Mouse (Mus musculus): ENCODE measurements around the gene Lrrc29.

The Lrrc29 gene

GRCm38 (mm10) chr8:105326141-105326672 is at the start of gene Lrrc29, which contains the start of gene Tmem208:
TSS of gene Lrrc29 (minus strand) at chr8:105326278.
TSS of gene Tmem208 (plus strand) at chr8:105326354.
- peak; percentile 95 for DNase-seq

- DNase-seq = no peak
These were observed 48.5 kb upstream of the Lrrc29 start for GRCm38 (mm10) chr8:105374513-105374966.

- DNase-seq = no peak
These were observed 47.0 kb upstream of the Lrrc29 start, which contains the start of gene Plekhg4 for GRCm38 (mm10) chr8:105373032-105373431. TSS of gene Plekhg4 (plus strand) at chr8:105373274.

DNA sequence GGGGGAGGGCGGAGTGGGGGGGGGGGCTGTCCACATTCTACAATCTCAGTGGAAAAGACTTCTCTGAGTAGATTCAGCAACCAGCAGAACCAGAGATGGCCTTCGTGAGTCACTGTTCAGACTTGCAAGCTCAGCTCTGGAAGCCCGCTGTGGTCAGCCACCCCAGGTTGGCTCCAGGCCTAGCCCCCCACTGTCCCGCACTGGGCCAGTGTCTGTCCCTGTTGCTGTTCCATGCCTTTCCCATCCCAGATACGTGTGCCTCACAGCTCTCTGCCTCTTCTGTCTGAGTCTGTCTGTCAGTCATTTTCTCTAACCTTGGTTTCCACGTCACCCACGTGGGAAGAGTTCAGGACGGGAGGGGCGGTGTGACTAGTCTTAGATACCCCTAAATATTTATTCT is 46.4 kb upstream of the Lrrc29 start:
- DNase-seq = no peak

DNA sequence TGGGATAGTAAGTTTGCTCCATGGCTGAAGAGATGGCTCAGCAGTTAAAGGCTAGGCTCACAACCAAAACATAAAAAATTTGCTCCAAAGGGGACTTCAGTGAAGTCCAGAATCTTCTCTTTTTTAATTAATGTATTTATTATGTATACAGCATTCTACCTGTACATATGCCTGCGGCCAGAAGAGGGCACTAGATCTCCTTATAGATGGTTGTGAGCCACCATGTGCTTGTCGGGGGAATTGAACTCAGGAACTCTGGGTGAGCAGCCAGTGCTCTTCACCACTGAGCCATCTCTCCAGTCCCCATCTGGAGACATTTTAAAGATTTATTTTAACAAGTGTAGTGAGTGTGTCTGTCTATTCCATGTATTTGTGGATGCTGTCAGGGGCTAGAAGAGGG is 41.0 kb upstream of the Lrrc29 start:
- DNase-seq = no peak

DNA sequence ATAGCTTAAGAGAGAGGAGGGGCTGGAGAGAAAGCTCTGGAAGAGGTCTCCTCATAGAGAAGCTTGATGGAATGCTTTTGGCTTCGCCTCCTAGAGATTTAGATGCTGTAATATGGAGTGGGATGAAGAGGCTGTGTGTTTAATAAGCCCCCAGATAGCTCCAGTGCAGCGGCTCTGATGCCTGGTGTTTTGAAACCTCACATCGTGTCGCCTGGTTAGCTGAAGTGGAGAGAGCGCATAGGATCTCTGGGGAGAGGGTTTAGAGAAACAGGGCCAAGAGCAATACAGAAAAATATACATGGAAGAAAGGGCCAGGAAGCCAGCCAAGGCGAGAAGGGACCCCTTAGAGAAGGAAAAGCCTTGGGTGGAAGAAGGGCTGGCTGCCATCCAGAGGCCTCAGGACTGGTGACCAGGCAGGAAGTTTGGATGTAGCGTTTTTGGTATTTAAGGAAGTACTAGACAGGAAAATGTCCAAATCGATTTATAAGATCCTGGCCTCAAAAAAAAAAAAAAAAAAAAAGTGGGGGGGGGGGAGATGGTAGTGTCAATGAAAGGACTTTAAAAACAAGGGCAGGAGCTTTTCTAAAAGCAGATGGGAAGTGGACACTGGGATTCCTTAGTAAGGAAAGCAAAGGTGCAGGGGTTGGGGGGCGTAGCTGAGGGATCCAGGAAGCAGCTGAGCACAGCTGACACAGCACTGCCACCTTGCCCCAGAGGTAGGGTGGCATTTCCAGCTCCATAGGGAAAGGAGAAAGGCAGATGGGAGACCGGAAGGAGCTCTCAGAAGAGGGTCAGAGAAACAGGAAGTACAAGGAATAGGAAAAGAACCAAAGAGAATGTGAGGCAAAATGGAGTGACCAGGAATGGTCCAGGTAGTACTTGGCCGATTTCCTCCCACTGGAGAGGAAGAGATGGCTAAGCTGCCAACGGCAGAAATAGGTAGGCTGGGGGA is 35.9 kb upstream of the Lrrc29 start:
- peak; percentile 47 for DNase-seq

GRCm38 (mm10) chr8:105359646-105360045 is 33.6 kb upstream of the Lrrc29 start:
- DNase-seq = no peak

DNA sequence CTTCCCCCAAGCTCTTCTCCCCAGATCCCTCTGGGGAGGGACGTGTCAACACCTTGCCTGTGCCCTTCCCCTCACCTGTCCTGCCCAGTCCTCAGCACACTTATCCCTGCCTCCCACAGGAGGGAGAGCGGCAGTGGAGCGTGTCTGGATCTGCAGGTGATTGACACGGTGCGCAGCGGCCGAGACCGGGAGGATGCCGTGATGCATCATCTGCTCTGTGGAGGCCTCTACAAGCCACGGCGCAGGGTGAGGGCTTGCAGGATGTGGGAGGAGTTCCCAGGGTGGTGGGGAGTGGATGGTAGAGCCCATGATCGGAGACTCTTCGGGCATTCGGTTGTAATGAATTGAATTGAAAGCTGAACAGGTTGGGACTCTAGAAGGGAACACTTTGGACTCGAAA is 33.1 kb upstream of the Lrrc29 start:
- DNase-seq = no peak

DNA sequence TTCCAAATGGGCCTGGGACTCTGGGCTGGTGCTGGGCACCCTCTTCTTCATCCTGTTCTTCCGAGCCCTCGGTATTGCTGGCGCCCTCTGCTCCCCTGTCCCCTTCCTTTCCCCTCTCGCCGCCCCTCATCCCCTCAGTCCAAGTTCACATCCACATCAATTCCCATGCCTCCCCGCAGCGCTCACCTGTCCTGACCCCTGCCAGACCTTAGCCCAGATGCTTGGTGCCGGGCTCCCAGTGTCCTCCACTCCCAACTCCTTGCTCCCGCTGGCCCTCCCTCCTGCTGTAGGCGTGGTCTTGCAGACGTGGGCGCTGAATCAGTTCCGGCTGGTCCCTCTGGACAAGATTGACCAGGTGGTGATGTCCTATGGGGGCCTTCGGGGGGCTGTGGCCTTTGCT is 30.6 kb upstream of the Lrrc29 start:
- no peak for DNase-seq

- peak; percentile 65 for DNase-seq
These were observed 29.3 kb upstream of the Lrrc29 start for GRCm38 (mm10) chr8:105355179-105356024.

- DNase-seq = no peak
These were observed 28.5 kb upstream of the Lrrc29 start for GRCm38 (mm10) chr8:105354549-105354948.

DNA sequence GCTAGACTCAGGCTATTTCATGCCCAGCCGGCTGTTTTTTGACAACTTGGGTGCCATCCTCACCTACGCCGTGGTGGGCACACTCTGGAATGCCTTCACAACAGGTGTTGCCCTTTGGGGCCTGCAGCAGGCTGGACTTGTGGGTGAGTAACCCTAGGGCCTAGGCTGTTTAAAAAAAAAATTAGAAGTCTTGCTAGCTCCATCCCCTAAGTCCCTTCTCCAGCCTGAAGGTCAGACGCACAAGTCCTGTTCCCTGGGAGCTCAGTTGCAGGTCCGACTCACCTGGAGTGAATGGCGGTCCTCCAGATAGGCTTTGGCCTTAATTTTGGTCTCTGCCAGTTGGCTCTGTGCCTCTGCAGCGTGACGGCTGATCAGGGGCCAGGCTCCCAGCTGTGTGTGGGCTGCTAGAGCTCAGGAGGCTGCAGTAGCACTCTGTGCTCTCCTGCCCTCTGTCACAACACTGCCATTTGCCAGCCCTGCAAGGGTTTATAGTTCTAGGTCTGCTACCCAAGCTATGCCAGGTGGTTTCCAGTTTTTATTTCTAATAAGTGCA is 27.6 kb upstream of the Lrrc29 start:
- DNase-seq = no peak

DNA sequence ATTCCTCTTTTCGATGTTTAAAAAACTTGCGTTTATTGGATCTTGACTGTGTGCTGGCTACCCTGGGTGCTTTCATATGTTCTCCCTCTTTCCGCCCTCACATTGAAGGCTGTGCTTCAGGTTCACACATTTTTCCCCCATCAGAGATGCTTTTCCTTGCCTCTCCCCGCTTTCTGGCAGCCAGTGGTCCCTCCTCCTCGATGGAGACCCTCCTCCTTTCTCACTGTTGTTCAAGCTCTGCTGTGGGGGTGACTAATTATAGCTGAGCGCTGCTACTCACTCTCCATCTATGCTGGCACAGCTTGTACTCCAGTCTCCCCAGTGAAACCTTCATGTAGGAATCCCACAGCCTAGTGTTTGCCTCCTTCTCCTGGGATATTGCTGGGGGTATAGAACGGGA is 24.1 kb upstream of the Lrrc29 start:
- DNase-seq = no peak

DNA sequence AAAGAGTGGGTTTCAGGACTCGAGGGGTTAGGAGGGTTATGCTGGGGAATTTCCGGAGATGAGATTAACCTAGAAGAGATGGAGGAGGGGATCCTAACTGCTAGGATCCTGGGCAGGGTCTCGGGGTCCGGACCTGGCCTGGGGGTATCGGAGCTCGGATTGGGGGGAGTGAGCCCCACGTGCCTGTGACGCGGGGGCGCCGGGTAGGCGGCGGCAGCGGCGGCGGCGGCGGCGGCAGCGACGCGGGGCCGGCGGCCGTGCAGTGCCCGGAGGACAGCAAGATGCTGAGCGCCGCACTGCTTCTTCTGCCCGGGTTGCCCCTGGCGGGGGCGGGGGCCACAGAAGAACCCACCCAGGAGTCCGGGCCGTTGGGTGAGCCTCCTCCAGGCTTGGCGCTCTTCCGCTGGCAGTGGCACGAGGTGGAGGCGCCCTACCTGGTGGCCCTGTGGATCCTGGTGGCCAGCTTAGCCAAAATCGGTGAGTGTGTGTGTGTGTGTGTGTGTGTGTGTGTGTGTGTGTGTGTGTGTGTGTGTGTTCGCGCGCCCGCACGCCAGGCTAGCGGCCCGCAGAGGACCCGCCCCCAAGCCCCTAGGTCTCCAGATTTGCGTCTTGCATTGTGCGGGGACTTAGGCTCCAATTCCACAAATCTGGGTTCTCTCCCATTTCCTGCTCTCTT is 23.2 kb upstream of the Lrrc29 start:
- no peak for DNase-seq

- DNase-seq = no peak
These were observed 22.5 kb upstream of the Lrrc29 start, which contains the start of gene Slc9a5 for GRCm38 (mm10) chr8:105348450-105349095. TSS of gene Slc9a5 (plus strand) at chr8:105348843.

DNA sequence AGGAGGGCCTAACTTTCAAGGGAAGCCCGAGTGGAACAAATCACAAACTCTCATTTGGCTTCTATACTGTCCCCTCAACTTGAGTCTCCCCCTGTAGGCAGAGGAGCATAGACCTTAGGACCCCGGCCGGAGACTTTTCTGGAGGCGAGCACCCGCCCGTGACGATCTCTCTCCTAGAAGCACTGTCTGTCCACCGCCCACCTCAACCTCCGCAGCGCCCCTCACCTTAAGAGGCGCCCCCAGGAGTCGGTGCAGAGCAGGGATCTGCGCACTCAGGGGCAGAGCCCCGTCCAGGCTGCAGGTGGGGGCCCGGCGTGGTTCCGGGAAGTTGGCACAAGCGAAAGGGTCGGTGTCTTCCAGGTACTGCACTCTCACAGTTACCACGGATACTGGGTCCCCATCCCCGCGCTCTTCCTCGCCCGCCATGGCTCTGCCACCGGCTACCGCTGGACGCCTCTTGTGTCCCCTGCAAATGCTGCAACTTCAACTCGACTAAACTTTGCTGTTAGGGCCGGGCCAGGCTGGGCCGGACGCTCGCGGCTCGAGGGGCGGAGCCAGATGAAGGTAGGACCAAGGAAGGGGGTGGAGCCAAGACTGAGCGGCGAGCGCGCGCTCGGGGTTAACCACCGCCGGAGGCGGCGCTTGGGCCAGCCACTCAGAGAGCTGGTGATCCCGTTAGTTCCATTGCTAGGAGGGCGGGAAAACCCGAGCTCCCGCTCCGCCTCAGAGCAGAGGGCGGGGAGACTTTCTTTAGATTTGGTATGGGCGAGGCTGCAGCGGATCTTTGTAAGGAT is 21.5 kb upstream of the Lrrc29 start, which contains the start of gene Fhod1:
TSS of gene Fhod1 (minus strand) at position 526 of the 794 bp plus-strand sequence.
- peak; percentile 97 for DNase-seq

DNA sequence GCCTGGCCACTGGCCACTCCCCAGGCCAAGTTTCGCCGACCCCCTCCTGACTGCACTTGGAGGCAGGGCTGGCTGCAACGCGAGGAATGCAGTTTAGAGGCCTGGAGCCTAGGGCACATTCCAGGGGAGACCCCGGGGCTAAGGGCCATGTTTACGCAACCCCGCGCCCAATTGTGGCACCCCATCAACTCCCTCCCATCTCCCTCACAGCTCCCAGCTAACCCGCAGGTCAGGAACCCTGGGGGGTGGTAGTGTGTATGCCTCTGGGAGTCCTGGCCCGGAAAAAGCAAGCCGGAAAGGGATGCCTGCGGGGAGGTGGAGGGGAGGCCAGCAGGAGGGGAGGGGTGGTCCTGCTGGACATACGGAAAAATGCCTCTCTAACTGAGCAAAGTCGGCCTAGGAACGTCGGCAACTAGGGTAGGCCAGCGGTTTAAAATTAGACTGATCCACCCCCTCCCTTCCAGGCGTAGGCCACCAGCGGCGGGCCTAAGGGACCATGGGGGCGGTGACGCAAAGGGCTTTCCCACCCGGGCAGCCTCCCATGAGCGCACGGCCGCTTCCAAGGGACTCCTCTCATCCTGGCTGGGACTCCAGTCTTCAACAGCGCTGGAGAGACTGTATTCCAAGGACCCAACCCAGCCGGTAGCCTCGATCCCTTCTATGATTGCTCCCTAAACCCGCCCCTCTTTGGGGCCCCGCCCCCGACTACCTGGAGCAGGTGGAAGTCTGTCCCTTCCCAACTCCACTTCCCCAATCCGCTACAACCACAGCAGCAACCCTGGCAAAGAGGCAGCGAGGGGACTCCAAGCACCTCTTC is 20.7 kb upstream of the Lrrc29 start:
- DNase-seq = peak; percentile 79

DNA sequence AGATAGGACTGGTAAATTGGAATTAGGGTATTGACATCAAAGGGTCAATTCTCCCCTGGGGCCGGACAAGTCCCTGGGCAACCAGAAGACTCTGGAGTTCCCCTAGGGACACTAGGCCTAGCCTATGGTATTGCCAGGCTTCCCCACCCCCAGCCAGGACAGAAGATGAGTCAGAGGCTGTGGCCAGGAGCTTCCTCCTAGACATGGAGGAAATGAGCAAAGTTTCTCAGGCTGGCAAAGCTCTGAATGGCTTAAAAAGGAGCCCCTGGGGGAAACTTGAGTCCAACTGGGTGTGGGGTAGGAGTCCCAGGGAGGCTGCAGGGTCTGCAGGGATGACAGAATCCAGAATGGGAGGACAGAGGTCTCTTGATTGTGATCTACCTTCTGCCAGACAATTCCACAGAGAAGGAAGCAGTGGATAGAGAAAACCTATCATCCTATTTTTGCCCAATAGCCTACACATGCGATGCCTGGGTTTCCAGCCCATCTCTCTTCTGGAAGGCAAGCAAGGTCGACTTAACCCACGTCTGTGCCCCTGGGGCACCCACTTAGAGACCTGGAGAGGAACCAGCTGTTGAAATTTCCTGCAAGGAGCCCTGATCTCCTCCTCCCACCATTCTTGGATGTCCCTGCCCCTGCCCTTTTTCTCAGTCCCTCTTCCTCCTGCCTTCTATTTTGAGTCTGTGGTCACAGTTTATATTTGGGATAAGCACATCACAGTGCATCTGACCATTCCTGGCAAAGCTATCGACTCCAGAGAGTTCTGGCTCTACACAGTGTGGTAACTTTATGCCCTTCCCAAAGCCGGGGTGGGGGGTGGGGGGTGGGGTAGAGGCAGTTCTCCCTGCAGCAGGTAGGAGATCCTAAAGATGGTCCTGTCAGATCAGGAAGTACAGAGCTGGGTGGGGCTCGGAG is 19.2 kb upstream of the Lrrc29 start:
- no peak for DNase-seq
